Mouse (Mus musculus) megakaryocyte, adult 5-6 weeks (primary cell): ENCODE data around the gene Ush2a. TPM values are rescaled to one million over a fixed set of nuclear protein-coding genes. Genes with fewer than 3 reads are reported as not detected.

Source experiments
- ATAC-seq: 2 replicates; pipeline ENCODE4 v1.8.0; 2016; ENCODE audit warnings: mild to moderate bottlenecking, inconsistent platforms; ENCODE audit not compliant: poor library complexity, severe bottlenecking
- total RNA-seq, 2 experiments: library from RNA; stranded (forward) in 1 of 2; stranded (reverse) in 1 of 2; fragments of 153-499, 151-499 nt in 1 of 2; fragments of 221-1000, 200-1000 nt in 1 of 2; gene quantifications; 2 replicates each; pipeline versions ENCODE4 v1.2.3 to v1.2.4; 2015 to 2017

The Ush2a gene
- total RNA-seq, 2 experiments from 2014 or later: not detected

- ATAC-seq: no peak
Measured at GRCm38 (mm10) chr1:188385733-188386261, 124.0 kb downstream of the Ush2a start.

- no peak for ATAC-seq
Measured at GRCm38 (mm10) chr1:188387321-188387720, 125.5 kb downstream of the Ush2a start.

GRCm38 (mm10) chr1:188387820-188388471 is 126.1 kb downstream of the Ush2a start:
- ATAC-seq: peak; percentile 19; the same call in 1 of the 2 replicates

- ATAC-seq: no peak
Measured at GRCm38 (mm10) chr1:188390080-188390479, 128.3 kb downstream of the Ush2a start.

GRCm38 (mm10) chr1:188407176-188407575 is 145.4 kb downstream of the Ush2a start:
- ATAC-seq: no peak

GRCm38 (mm10) chr1:188407613-188408386 is 146.0 kb downstream of the Ush2a start:
- no peak for ATAC-seq

- ATAC-seq: no peak
Measured at GRCm38 (mm10) chr1:188410547-188410946, 148.7 kb downstream of the Ush2a start.

- no peak for ATAC-seq
Measured at GRCm38 (mm10) chr1:188420543-188420942, 158.7 kb downstream of the Ush2a start.

GRCm38 (mm10) chr1:188428172-188428571 is 166.3 kb downstream of the Ush2a start:
- no peak for ATAC-seq

- ATAC-seq: no peak
Measured at GRCm38 (mm10) chr1:188430689-188431088, 168.9 kb downstream of the Ush2a start.

- no peak for ATAC-seq
Measured at GRCm38 (mm10) chr1:188447964-188448363, 186.1 kb downstream of the Ush2a start.

GRCm38 (mm10) chr1:188456466-188457175 is 194.8 kb downstream of the Ush2a start:
- no peak for ATAC-seq

- ATAC-seq: no peak
Measured at GRCm38 (mm10) chr1:188457221-188458008, 195.6 kb downstream of the Ush2a start.

- ATAC-seq: no peak
Measured at GRCm38 (mm10) chr1:188461203-188461602, 199.4 kb downstream of the Ush2a start.

- no peak for ATAC-seq
Measured at GRCm38 (mm10) chr1:188464653-188465052, 202.8 kb downstream of the Ush2a start.

- ATAC-seq: no peak
Measured at GRCm38 (mm10) chr1:188468371-188468783, 206.6 kb downstream of the Ush2a start.

- no peak for ATAC-seq
Measured at GRCm38 (mm10) chr1:188504958-188505357, 243.1 kb downstream of the Ush2a start.

- ATAC-seq: no peak
Measured at GRCm38 (mm10) chr1:188518792-188519191, 257.0 kb downstream of the Ush2a start.

- no peak for ATAC-seq
Measured at GRCm38 (mm10) chr1:188527451-188527850, 265.6 kb downstream of the Ush2a start.

GRCm38 (mm10) chr1:188529606-188530131 is 267.8 kb downstream of the Ush2a start:
- no peak for ATAC-seq
